Mouse (Mus musculus) C2C12 (cell line): Measurements from ENCODE around the gene Tigd2.

Experiments used
- CTCF ChIP-seq: IDR thresholded peaks from one replicate; pipeline ENCODE4 v1.5.1; 2011; ENCODE audit not compliant: control insufficient read depth, insufficient read depth, insufficient read length
- MAX ChIP-seq: IDR thresholded peaks from one replicate; pipeline ENCODE4 v1.6.1; 2011; ENCODE audit warnings: mild to moderate bottlenecking, control low read depth
- MYOD1 ChIP-seq: IDR thresholded peaks from one replicate; pipeline ENCODE4 v1.6.1; 2011; ENCODE audit warnings: low read depth; ENCODE audit not compliant: control insufficient read depth, insufficient read length
- MYOG ChIP-seq: IDR thresholded peaks from one replicate; pipeline ENCODE4 v1.6.1; 2011; ENCODE audit not compliant: control insufficient read depth, insufficient read length; ENCODE audit errors: extremely low read depth

- TF ChIP-seq MAX (no peak), CTCF (no peak), MYOG (no peak), MYOD1 (no peak)
Observed at GRCm38 (mm10) chr6:59198356-59198755, 10.3 kb upstream of the Tigd2 start.
